Mouse (Mus musculus): ENCODE measurements at regions not wholly inside any gene's neighbourhood (a gene's known extent, or its start where the extent isn't known, plus 50 kb on each side); places are given as distances from the start of the nearest gene placed in this dataset.
A peak's percentile ranks its signal among the peaks of the same experiment; 100 is the strongest.
"Not testable (repeated sequence)": the region's sequence is repeated elsewhere in the genome, so short reads cannot be mapped to it uniquely, and the experiment has no call there.

DNA sequence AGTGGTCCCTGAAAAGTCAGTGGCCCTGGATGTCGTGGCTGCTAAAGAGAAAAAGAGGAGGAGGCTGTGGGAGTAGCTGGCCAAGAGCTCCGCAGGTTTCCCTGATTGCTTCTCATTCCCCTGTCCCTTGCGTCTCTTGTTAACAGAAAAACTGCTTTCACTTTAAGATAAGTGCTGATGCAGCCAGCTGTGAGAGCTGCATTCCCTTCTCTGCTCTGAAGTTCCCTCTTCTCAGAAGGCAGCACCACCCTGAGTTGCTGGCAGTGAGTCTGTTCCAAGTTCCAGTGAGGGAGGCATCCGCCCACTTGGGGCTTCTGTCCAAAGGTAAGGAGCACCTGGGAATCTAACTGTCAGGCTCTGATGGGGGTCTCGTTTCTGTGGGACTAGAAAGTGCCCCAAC, 63.5 kb downstream of the Olfr693 start:
- H3K27me3 ChIP-seq (ENCODE audit: insufficient read depth, low read length); H3K9ac ChIP-seq (replicated peaks; ENCODE audit: low read length); H3K36me3 ChIP-seq (ENCODE audit: insufficient read depth, low read length); H3K27ac ChIP-seq (ENCODE audit: low read length); H3K4me2 ChIP-seq (replicated peaks; ENCODE audit: low read depth, low read length); H3K9me3 ChIP-seq (ENCODE audit: low read length); ATAC-seq (ENCODE audit: low FRiP score, low TSS enrichment); H3K4me1 ChIP-seq (ENCODE audit: insufficient read depth, low read length); H3K4me3 ChIP-seq (ENCODE audit: low read length): not testable (repeated sequence)
- WGBS: 52% methylated on average over 5 of the region's 5 CpGs

DNA sequence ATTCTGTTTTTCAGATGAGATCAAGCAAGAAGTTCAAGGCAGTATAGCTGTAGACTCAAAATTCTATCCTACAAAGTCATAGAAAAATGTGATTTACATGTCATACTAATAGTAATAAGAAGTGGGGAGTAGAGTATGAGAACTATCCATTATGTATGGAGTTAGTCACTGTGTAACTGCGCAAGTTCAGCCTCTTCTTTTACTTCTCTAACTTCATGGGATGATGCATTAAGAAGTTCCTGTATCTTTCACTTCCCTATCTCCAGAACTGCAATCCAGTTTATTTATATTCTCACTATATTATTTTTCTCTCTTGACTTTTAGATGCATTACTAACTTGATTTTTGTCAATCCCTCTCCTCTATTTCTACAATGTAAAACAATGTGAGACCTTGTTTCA, 67.7 kb downstream of the Olfr693 start:
- ATAC-seq (ENCODE audit: low FRiP score, low TSS enrichment): no peak
- no peaks in the 10 kb centered on the region for H3K27me3 ChIP-seq (ENCODE audit: insufficient read depth, low read length)
- 86% methylated on average over 1 of the region's 1 CpGs for WGBS

DNA sequence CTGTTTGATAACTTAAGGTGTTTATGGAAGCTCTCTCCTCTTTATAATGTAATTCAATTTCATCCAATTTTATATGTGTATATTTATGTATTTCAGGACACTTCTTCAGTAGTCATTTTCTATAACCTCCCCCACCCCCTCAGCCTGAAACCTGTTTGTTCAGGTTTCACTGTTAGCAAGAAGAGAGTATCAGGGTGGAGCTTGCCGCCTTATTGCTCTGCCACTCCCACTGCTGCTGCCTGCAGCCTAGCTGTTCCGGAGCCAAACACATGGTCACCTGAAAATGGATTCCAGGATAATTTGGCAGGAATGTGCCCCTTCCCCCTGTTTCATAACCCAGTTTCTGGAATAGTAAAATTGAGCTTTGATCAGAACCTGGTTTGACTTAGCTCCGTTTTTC, 100.0 kb downstream of the Olfr693 start:
- H3K9me3 ChIP-seq (ENCODE audit: low read length): no peaks in the 10 kb centered on the region
- WGBS: 82% methylated on average over 3 of the region's 3 CpGs
- ATAC-seq (ENCODE audit: low FRiP score, low TSS enrichment): no peak

More for the DNA sequence above, 67.7 kb downstream of the Olfr693 start:
- no peak overlapping the region for H3K27ac ChIP-seq (ENCODE audit: low read length)
- no peak overlapping the region for H3K4me3 ChIP-seq (ENCODE audit: low read length)
- no peaks in the 10 kb centered on the region for H3K4me1 ChIP-seq (ENCODE audit: insufficient read depth, low read length)
- H3K9ac ChIP-seq (replicated peaks; ENCODE audit: low read length): no peak overlapping the region
- H3K36me3 ChIP-seq (ENCODE audit: insufficient read depth, low read length): no peaks in the 10 kb centered on the region
- no peaks in the 10 kb centered on the region for H3K9me3 ChIP-seq (ENCODE audit: low read length)
- H3K4me2 ChIP-seq (replicated peaks; ENCODE audit: low read depth, low read length): no peak overlapping the region

DNA sequence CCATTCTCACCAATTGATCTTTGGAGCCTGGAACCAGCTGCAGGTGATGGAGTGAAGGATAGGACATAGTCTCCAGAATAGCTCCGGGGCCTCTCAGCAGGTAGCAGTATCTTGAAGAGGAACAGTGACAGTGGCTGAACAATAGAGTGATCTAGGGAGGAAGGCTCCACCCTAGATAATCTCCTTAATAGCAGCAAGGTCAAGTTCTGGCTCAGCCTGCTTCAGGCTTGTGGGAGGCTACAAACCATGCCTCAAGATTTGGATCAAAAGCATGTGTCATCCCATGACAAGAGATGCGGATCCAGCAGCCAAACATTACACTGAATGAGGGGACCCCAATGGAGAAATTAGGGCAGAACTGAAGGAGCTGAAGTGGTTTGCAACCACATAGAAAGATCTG, 112.1 kb downstream of the Olfr693 start:
- H3K36me3 ChIP-seq (ENCODE audit: insufficient read depth, low read length); H3K27ac ChIP-seq (ENCODE audit: low read length); H3K9ac ChIP-seq (replicated peaks; ENCODE audit: low read length); H3K9me3 ChIP-seq (ENCODE audit: low read length); H3K4me1 ChIP-seq (ENCODE audit: insufficient read depth, low read length); H3K27me3 ChIP-seq (ENCODE audit: insufficient read depth, low read length); H3K4me3 ChIP-seq (ENCODE audit: low read length); ATAC-seq (ENCODE audit: low FRiP score, low TSS enrichment); H3K4me2 ChIP-seq (replicated peaks; ENCODE audit: low read depth, low read length): not testable (repeated sequence)
- 92% methylated on average over 2 of the region's 2 CpGs for WGBS

More for the DNA sequence above, 100.0 kb downstream of the Olfr693 start:
- H3K9ac ChIP-seq (replicated peaks; ENCODE audit: low read length): no peak overlapping the region
- no peak overlapping the region for H3K27ac ChIP-seq (ENCODE audit: low read length)
- no peaks in the 10 kb centered on the region for H3K27me3 ChIP-seq (ENCODE audit: insufficient read depth, low read length)
- no peak overlapping the region for H3K4me2 ChIP-seq (replicated peaks; ENCODE audit: low read depth, low read length)
- H3K4me3 ChIP-seq (ENCODE audit: low read length): no peak overlapping the region
- H3K36me3 ChIP-seq (ENCODE audit: insufficient read depth, low read length): no peaks in the 10 kb centered on the region
- no peaks in the 10 kb centered on the region for H3K4me1 ChIP-seq (ENCODE audit: insufficient read depth, low read length)

DNA sequence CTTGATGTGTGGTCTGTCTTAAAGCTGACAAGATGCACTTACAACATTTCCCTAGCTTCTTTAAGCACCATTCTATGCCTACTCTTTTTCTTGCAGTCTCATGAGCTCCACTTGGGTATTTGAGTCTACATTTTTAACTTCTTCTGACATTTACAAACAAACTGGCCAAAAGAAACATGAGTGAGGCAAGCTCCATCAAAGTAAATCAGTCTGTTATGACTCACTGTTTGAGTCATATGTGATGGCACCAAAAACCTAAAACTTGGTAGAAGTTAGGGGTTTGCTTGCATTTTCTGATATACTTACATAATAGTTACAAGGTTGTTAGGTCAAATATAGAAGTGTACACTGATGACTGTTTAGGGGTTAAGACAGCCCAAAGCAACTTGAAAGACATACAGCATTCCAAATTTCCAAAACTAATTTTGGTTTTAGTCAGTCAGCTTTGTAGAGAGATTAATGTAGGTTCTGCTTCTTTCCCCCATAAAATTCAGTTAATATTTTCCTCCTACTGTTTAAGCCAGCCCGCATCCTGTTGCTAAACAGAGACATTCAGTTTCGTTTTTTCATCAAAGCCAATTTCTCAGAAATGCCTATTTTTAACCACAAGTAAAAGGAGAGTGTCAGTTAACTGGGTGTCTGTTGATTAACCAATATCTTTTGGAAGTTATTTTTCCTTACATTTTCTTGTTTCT, 129.4 kb downstream of the Olfr693 start:
- H3K9me3 ChIP-seq (ENCODE audit: low read length): no peaks in the 10 kb centered on the region
- H3K27me3 ChIP-seq (ENCODE audit: insufficient read depth, low read length): no peaks in the 10 kb centered on the region
- H3K9ac ChIP-seq (replicated peaks; ENCODE audit: low read length): no peak overlapping the region
- 64% methylated on average over 2 of the region's 2 CpGs for WGBS
- no peak for ATAC-seq (ENCODE audit: low FRiP score, low TSS enrichment)
- H3K4me1 ChIP-seq (ENCODE audit: insufficient read depth, low read length): no peaks in the 10 kb centered on the region
- no peak overlapping the region for H3K4me3 ChIP-seq (ENCODE audit: low read length)
- H3K4me2 ChIP-seq (replicated peaks; ENCODE audit: low read depth, low read length): no peak overlapping the region
- H3K27ac ChIP-seq (ENCODE audit: low read length): no peak overlapping the region
- H3K36me3 ChIP-seq (ENCODE audit: insufficient read depth, low read length): no peaks in the 10 kb centered on the region

DNA sequence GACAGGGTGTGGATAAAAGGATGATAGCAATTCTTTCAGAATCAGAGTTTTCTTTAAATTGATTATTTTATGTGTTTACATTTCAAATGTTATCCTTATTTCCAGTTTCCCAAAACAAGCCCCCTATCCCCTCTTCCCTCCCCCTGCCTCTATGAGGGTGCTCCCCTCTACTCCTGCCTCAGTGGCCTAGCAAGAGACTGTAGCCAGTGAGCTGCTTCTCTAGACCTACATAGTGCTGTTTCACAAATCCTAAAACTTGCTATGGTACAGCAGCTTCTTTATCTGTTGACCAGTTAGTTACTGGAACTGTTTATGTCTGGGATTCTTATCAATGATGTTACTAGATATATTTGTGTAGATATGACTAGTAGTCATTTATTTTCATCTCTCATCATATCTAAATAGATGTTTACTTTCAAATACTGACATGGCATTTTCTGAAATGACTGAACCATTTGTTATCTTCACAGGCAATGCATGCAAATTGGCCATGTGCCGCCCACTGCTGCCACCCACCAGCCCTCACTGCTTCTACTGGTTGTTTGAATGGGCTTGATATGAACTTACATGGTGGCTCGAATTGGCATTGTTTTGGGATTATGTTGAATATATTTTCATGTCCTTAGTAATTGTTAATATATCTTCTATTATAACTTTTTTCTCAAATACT, 150.8 kb downstream of the Olfr693 start:
- H3K27ac ChIP-seq (ENCODE audit: low read length); H3K4me1 ChIP-seq (ENCODE audit: insufficient read depth, low read length); H3K4me3 ChIP-seq (ENCODE audit: low read length); ATAC-seq (ENCODE audit: low FRiP score, low TSS enrichment); H3K27me3 ChIP-seq (ENCODE audit: insufficient read depth, low read length); H3K9ac ChIP-seq (replicated peaks; ENCODE audit: low read length); H3K9me3 ChIP-seq (ENCODE audit: low read length); H3K36me3 ChIP-seq (ENCODE audit: insufficient read depth, low read length); H3K4me2 ChIP-seq (replicated peaks; ENCODE audit: low read depth, low read length): not testable (repeated sequence)
- WGBS: 74% methylated on average over 2 of the region's 2 CpGs

DNA sequence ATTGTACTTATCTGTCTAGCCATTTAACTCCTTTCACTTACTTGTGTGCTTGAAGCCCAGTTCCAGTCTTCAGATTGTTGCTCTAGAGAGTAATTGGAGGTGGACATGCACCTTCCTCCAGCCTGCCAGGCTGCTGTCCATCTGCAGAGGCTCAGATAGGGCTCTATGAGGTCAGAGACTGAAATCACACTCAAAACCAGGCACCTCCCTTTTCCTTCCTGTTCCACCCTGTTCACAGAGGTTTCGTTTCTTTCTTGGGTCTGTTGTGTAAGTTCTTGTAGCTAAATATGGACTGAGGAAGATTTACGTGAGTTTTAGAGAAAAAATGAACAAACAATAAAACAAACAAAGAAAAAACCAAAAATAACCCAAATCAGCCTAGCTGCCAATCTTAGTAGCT, 151.4 kb downstream of the Olfr693 start:
- ATAC-seq (ENCODE audit: low FRiP score, low TSS enrichment): peak; percentile 51; the same call in 1 of the 2 replicates
- H3K36me3 ChIP-seq (ENCODE audit: insufficient read depth, low read length); H3K4me3 ChIP-seq (ENCODE audit: low read length); H3K27ac ChIP-seq (ENCODE audit: low read length); H3K9ac ChIP-seq (replicated peaks; ENCODE audit: low read length); H3K4me2 ChIP-seq (replicated peaks; ENCODE audit: low read depth, low read length); H3K9me3 ChIP-seq (ENCODE audit: low read length); H3K4me1 ChIP-seq (ENCODE audit: insufficient read depth, low read length); H3K27me3 ChIP-seq (ENCODE audit: insufficient read depth, low read length): not testable (repeated sequence)
- WGBS: 57% methylated on average over 2 of the region's 2 CpGs

DNA sequence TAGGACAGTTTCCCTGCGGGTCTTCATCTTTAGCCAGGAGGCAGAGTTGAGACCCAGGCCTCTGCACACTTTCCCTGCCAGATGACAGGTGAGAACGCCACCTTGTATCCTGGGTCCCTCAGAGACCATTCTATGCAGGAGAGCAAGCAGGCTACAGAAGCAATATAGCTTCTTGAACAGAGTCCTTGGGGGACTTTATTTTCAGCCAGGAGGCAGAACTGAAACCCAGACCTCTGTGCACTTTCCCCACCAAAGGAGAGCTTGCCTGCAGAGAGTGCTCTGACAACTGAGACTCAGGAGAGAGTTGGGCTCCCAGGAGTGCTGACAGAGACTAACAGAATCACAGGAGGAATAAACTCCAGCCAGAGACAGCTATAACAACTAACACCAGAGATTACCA, 185.5 kb downstream of the Olfr693 start:
- Histone ChIP-seq H3K4me1 (ENCODE audit: insufficient read depth, low read length) (no peaks in the 10 kb centered on the region), H3K9ac (replicated peaks; ENCODE audit: low read length) (no peak overlapping the region), H3K27me3 (ENCODE audit: insufficient read depth, low read length) (no peaks in the 10 kb centered on the region), H3K36me3 (ENCODE audit: insufficient read depth, low read length) (no peaks in the 10 kb centered on the region), H3K27ac (ENCODE audit: low read length) (no peak overlapping the region), H3K9me3 (ENCODE audit: low read length) (no peaks in the 10 kb centered on the region), H3K4me3 (ENCODE audit: low read length) (no peak overlapping the region), H3K4me2 (replicated peaks; ENCODE audit: low read depth, low read length) (no peak overlapping the region)
- 76% methylated on average over 2 of the region's 2 CpGs for WGBS
- no peak for ATAC-seq (ENCODE audit: low FRiP score, low TSS enrichment)
